Mouse (Mus musculus) forebrain, embryonic 12.5 days (tissue): ENCODE data around the gene Tmem169. TPM values are rescaled to one million over a fixed set of nuclear protein-coding genes. Genes with fewer than 3 reads are reported as not detected.

Experiments used
- ATAC-seq: fragments of 200-750 bp; cut with Nextera tagmentation; 2 replicates; pipeline ENCODE4 v1.8.0; 2017; ENCODE audit warnings: moderate TSS enrichment; ENCODE audit not compliant: low FRiP score
- H3K27ac ChIP-seq: fragments of 300-500 bp; sonication (generic); 2 replicates; pipeline ENCODE4 v1.5.1; 2016; ENCODE audit warnings: mild to moderate bottlenecking
- H3K27me3 ChIP-seq: fragments of 300-500 bp; sonication (generic); 2 replicates; pipeline ENCODE4 v1.6.1; 2016; ENCODE audit warnings: mild to moderate bottlenecking
- H3K36me3 ChIP-seq: fragments of 300-500 bp; sonication (generic); replicated peaks from 2 replicates; pipeline ENCODE4 v1.6.1; 2016; ENCODE audit warnings: mild to moderate bottlenecking
- H3K4me1 ChIP-seq: fragments of 300-500 bp; sonication (generic); 2 replicates; pipeline ENCODE4 v1.6.1; 2016
- H3K4me2 ChIP-seq: fragments of 300-500 bp; sonication (generic); 2 replicates; pipeline ENCODE4 v1.6.1; 2016; ENCODE audit warnings: mild to moderate bottlenecking, moderate library complexity
- H3K4me3 ChIP-seq: fragments of 300-500 bp; sonication (generic); replicated peaks from 2 replicates; pipeline ENCODE4 v1.5.1; 2016; ENCODE audit warnings: mild to moderate bottlenecking
- H3K9ac ChIP-seq: fragments of 300-500 bp; sonication (generic); 2 replicates; pipeline ENCODE4 v1.6.1; 2016; ENCODE audit warnings: mild to moderate bottlenecking
- H3K9me3 ChIP-seq: fragments of 300-500 bp; sonication (generic); 2 replicates; pipeline ENCODE4 v1.6.1; 2016
- WGBS: fragments of 180-500 bp; shearing (Covaris S2); methylation state at CpG from one replicate; pipeline ENCODE4 v1.1.7; 2016; 5-methylcytosine and 5-hydroxymethylcytosine counted together
- polyA plus RNA-seq: library from polyadenylated mRNA; unstranded; fragments of >200 nt; fragmentation: Nextera tagmentation; extraction: Ambion mirVana; gene quantifications from 2 replicates; pipeline ENCODE4 v1.2.1, GENCODE M21; 2016

Gene Tmem169
- polyA plus RNA-seq, 1 experiment from 2014 or later: 20.4 TPM

- Histone ChIP-seq H3K27ac (no peak overlapping the region), H3K4me2 (no peak overlapping the region), H3K9me3 (no peaks in the 10 kb centered on the region), H3K36me3 (peaks cover 31% of the 10 kb centered on the region), H3K27me3 (no peaks in the 10 kb centered on the region), H3K9ac (no peak overlapping the region), H3K4me3 (no peak overlapping the region), H3K4me1 (peaks cover 17% of the 10 kb centered on the region; the same call in 1 of the 2 replicates)
- no peak for ATAC-seq
- 89% methylated on average over 9 of the region's 9 CpGs for WGBS
These were observed 28.7 kb downstream of the Tmem169 start for GRCm38 (mm10) chr1:72312701-72313398.

DNA sequence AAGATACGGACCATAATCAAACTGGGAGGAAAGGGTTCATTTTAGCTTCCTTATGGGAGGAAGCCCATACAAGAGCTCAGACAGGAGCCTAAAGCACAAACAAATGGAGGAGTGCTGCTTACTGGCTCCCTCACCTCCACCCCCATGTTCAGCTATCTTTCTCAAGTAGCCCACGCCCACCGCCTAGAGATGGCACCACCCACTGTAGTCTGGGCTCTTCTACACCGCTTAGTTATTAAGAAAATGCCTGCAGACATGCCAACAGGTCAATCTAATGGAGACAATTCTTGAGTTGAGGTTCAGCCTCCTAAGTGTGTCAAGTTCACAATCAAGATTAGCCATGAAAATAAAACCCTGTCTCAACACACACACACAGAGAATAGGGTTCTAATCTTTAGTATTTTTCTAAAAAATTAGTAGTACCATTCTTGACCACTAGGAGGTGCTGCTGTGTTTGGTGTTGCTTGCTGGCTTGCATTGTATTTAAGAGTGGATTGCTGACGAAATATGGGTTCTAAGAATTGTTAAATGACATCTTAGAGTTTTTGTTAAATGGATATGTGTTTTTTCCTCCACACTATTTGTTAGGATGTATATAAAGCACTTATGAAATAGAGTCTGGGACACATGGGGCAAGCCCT, 29.4 kb downstream of the Tmem169 start:
- H3K27ac ChIP-seq: no peak overlapping the region
- ATAC-seq: peak; percentile 49; the same call in 1 of the 2 replicates
- no peaks in the 10 kb centered on the region for H3K27me3 ChIP-seq
- H3K4me1 ChIP-seq: peaks cover 11% of the 10 kb centered on the region; the same call in 1 of the 2 replicates
- WGBS: 73% methylated on average over 5 of the region's 5 CpGs
- H3K36me3 ChIP-seq: peaks cover 38% of the 10 kb centered on the region
- no peak overlapping the region for H3K4me2 ChIP-seq
- no peak overlapping the region for H3K4me3 ChIP-seq
- no peak overlapping the region for H3K9ac ChIP-seq
- H3K9me3 ChIP-seq: no peaks in the 10 kb centered on the region

- no peak overlapping the region for H3K9ac ChIP-seq
- ATAC-seq: no peak
- no peaks in the 10 kb centered on the region for H3K9me3 ChIP-seq
- no peak overlapping the region for H3K4me3 ChIP-seq
- no peaks in the 10 kb centered on the region for H3K4me1 ChIP-seq
- no peak overlapping the region for H3K4me2 ChIP-seq
- H3K36me3 ChIP-seq: peaks cover 53% of the 10 kb centered on the region
- no peak overlapping the region for H3K27ac ChIP-seq
- WGBS: 87% methylated on average over 4 of the region's 4 CpGs
- H3K27me3 ChIP-seq: no peaks in the 10 kb centered on the region
These were observed 31.3 kb downstream of the Tmem169 start for GRCm38 (mm10) chr1:72315447-72315846.

GRCm38 (mm10) chr1:72316409-72316808, 32.2 kb downstream of the Tmem169 start:
- no peaks in the 10 kb centered on the region for H3K4me1 ChIP-seq
- no peak overlapping the region for H3K4me3 ChIP-seq
- ATAC-seq: no peak
- no peak overlapping the region for H3K27ac ChIP-seq
- no peak overlapping the region for H3K9ac ChIP-seq
- WGBS: 53% methylated on average over 8 of the region's 8 CpGs
- H3K36me3 ChIP-seq: peaks cover 61% of the 10 kb centered on the region
- H3K4me2 ChIP-seq: no peak overlapping the region
- no peaks in the 10 kb centered on the region for H3K9me3 ChIP-seq
- no peaks in the 10 kb centered on the region for H3K27me3 ChIP-seq

DNA sequence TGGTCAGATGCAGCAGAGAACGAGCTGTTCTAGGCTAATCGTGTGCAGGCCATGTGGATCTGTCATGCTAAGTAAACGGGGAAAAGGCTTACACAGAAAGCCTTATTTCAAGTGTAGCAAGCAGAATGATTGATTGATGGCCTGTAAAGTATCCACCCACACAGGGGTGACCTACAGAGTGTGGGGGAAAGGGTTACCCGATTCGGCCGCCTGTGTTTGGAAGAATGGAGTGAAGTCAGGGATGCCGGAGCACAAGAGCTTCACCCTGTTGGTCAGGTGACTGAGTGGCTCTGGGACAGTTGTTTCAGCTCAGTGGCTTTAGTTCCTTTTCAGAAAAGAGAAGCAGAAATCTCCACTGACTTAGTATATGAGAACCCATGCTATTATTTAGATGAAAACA, 32.7 kb downstream of the Tmem169 start:
- peaks cover 57% of the 10 kb centered on the region for H3K36me3 ChIP-seq
- H3K4me2 ChIP-seq: no peak overlapping the region
- no peak overlapping the region for H3K9ac ChIP-seq
- H3K4me3 ChIP-seq: no peak overlapping the region
- ATAC-seq: no peak
- no peaks in the 10 kb centered on the region for H3K4me1 ChIP-seq
- no peaks in the 10 kb centered on the region for H3K27me3 ChIP-seq
- H3K27ac ChIP-seq: no peak overlapping the region
- 89% methylated on average over 7 of the region's 7 CpGs for WGBS
- no peaks in the 10 kb centered on the region for H3K9me3 ChIP-seq

DNA sequence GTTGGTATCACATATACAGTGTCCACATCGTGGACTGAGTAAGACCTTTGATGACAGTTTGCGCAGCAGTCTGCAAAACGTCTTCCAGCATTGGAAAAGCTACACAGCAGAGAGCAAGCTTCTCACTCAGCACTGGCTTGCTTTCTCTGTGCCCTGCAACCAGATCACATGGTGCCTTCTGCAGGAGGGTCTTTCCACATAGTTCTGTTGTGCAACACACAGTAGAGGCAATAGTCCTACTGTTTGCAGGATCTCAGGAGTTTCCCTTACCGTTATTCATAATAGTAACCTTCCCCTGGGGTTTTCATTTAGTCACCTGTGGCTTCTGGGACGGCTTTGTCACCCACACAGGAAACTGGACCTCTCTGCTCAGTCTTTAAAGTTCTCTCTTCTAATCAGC, 36.6 kb downstream of the Tmem169 start:
- no peaks in the 10 kb centered on the region for H3K9me3 ChIP-seq
- no peaks in the 10 kb centered on the region for H3K27me3 ChIP-seq
- 95% methylated on average over 5 of the region's 5 CpGs for WGBS
- no peak overlapping the region for H3K4me2 ChIP-seq
- ATAC-seq: no peak
- H3K4me3 ChIP-seq: no peak overlapping the region
- H3K4me1 ChIP-seq: no peaks in the 10 kb centered on the region
- H3K9ac ChIP-seq: no peak overlapping the region
- no peak overlapping the region for H3K27ac ChIP-seq
- peaks cover 59% of the 10 kb centered on the region for H3K36me3 ChIP-seq

DNA sequence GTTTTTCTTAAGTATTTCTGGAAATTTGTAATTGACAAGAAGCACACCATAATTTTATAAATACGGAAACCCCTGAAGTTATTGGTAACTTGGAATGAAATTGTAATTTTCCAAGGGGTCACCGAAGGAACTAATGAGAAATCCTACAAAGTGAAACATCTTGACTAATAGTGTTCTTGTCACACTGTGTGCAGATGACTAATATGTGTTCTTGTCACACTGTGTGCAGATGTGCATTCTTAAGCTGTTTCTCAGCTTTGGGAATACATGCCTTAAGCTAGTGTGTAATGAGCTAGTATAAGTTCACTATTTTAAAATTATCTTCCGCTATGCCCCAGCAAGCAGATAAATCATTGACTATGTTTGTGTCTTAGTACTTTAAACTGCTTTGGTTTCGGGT, 39.1 kb downstream of the Tmem169 start:
- Histone ChIP-seq H3K36me3 (peaks cover 67% of the 10 kb centered on the region), H3K4me1 (no peaks in the 10 kb centered on the region), H3K9me3 (no peaks in the 10 kb centered on the region), H3K27ac (no peak overlapping the region), H3K27me3 (no peaks in the 10 kb centered on the region), H3K4me2 (no peak overlapping the region), H3K4me3 (no peak overlapping the region), H3K9ac (no peak overlapping the region)
- 96% methylated on average over 4 of the region's 4 CpGs for WGBS
- no peak for ATAC-seq

DNA sequence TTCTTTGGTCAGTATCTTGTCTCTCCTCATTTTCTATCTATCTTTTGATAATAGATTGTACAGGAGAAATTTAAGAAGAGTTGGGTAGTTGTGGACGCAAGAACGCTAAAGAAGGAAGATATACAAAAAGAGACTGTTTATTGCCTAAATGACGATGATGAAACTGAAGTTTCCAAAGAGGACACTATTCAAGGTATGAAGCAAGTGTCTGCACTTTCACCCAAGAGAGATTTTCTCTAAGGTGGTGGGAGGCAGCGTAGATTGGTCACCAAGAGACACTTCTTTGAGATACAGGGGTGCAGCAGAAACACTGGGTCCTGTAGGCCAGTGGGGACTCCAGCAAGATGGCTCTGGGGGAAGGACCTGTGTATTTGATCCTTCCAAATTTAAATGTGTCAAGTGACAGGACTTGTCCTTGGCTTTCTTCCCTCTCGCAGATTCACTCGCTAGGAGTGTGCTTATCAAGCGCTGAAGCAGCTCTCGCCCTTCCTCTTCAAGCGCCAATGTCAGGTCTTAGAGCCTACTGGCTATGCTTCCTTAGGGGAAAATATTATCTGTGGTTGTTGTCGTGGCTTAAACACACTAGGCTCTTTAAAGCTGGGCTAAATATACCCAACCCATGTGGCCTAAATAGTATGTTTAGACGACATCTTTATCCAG, 42.1 kb downstream of the Tmem169 start:
- Histone ChIP-seq H3K9ac (no peak overlapping the region), H3K36me3 (peaks cover 66% of the 10 kb centered on the region), H3K4me1 (no peaks in the 10 kb centered on the region), H3K4me2 (no peak overlapping the region), H3K9me3 (no peaks in the 10 kb centered on the region), H3K4me3 (no peak overlapping the region), H3K27me3 (no peaks in the 10 kb centered on the region), H3K27ac (no peak overlapping the region)
- WGBS: 95% methylated on average over 11 of the region's 11 CpGs
- no peak for ATAC-seq

DNA sequence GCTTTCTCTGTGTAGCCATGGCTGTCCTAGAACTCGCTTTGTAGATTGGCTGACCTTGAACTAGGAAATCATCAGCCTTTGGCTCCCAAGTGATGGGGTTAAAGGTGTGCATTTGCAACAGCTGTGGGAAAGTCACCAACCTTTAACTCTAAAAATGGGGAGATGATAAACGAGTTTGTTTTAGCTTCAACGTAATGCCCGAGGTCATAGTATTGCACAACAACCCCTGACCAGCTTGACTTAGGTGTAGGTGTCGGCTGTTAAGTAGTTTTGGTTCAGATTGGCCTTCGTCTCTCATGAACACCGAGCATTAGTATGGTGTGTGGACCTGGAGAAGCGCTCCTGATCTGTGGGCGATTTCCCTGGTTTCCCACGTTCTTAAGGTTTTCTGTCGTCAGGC, 50.6 kb downstream of the Tmem169 start:
- Histone ChIP-seq H3K9me3 (no peaks in the 10 kb centered on the region), H3K4me2 (no peak overlapping the region), H3K4me1 (no peaks in the 10 kb centered on the region), H3K27me3 (no peaks in the 10 kb centered on the region), H3K4me3 (no peak overlapping the region), H3K27ac (no peak overlapping the region), H3K9ac (no peak overlapping the region), H3K36me3 (peaks cover 53% of the 10 kb centered on the region)
- 93% methylated on average over 11 of the region's 11 CpGs for WGBS
- no peak for ATAC-seq

DNA sequence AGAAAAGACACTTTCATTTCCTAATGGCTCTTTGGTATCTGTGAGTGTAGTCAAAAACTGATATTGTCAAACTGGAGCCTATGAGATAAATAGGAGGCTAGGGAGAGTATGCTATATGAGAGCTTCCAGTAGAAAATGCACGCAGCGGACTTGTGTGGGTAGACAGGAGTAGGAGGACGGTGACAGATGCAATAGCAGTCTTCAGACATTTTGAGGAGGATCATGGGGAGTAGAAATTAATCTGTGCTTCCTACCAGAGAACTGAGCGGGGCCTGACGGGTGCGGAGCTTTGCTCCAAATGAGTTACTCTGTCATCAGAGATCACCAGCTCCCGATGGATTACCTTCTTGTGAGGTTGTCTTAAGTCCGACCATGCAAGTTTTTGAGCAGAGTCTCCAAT, 52.6 kb downstream of the Tmem169 start:
- H3K27me3 ChIP-seq: no peaks in the 10 kb centered on the region
- no peak for ATAC-seq
- no peak overlapping the region for H3K9ac ChIP-seq
- H3K4me2 ChIP-seq: no peak overlapping the region
- H3K4me1 ChIP-seq: no peaks in the 10 kb centered on the region
- 95% methylated on average over 8 of the region's 8 CpGs for WGBS
- peaks cover 57% of the 10 kb centered on the region for H3K36me3 ChIP-seq
- no peak overlapping the region for H3K4me3 ChIP-seq
- no peak overlapping the region for H3K27ac ChIP-seq
- H3K9me3 ChIP-seq: no peaks in the 10 kb centered on the region

GRCm38 (mm10) chr1:72338341-72338740, 54.2 kb downstream of the Tmem169 start:
- Histone ChIP-seq H3K27ac (no peak overlapping the region), H3K4me2 (no peak overlapping the region), H3K4me1 (no peaks in the 10 kb centered on the region), H3K9me3 (no peaks in the 10 kb centered on the region), H3K9ac (no peak overlapping the region), H3K4me3 (no peak overlapping the region), H3K36me3 (peaks cover 62% of the 10 kb centered on the region), H3K27me3 (no peaks in the 10 kb centered on the region)
- WGBS: 88% methylated on average over 5 of the region's 5 CpGs
- no peak for ATAC-seq

DNA sequence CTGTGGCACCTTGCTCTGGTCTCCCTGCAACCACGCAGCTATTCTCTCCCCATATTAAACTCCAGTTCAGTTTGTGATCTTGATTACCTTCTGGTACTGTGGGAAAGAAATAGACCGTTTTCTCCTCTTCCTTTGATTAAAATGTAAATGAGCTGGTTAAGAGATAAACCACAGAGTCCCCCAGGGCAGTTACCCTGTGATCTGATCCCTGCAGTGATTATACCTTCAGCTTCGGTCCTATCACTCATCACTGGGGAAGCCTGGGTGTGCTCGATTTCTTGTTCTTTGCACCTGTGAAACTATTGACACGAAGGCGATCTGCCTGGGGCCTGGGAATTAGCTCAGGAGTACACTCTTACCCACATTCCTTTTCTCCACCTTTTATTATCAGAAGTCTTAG, 63.7 kb downstream of the Tmem169 start:
- WGBS: 88% methylated on average over 6 of the region's 6 CpGs
- Histone ChIP-seq H3K4me1 (no peaks in the 10 kb centered on the region), H3K9me3 (no peaks in the 10 kb centered on the region), H3K36me3 (peaks cover 52% of the 10 kb centered on the region), H3K4me2 (no peak overlapping the region), H3K27ac (no peak overlapping the region), H3K27me3 (no peaks in the 10 kb centered on the region), H3K9ac (no peak overlapping the region), H3K4me3 (no peak overlapping the region)
- no peak for ATAC-seq
